Mouse (Mus musculus) c-Kit-positive CD71-positive TER-119-positive erythroid progenitor cells, embryonic 14.5 days (primary cell): Measurements from ENCODE around the gene Ncam1.

Experiments
- DNase-seq: peaks from one replicate; pipeline ENCODE4 v3.0.0-alpha.2; 2013; ENCODE audit warnings: low spot score

The Ncam1 gene

GRCm38 (mm10) chr9:49751466-49751865, 47.3 kb downstream of the Ncam1 start:
- DNase-seq: no peak

- DNase-seq: no peak
Observed at GRCm38 (mm10) chr9:49746176-49746575, 52.5 kb downstream of the Ncam1 start.

GRCm38 (mm10) chr9:49745696-49746095, 53.0 kb downstream of the Ncam1 start:
- no peak for DNase-seq

GRCm38 (mm10) chr9:49744286-49744685, 54.4 kb downstream of the Ncam1 start:
- DNase-seq: no peak

GRCm38 (mm10) chr9:49739935-49740334, 58.8 kb downstream of the Ncam1 start:
- DNase-seq: no peak

- DNase-seq: no peak
Observed at GRCm38 (mm10) chr9:49738546-49738945, 60.2 kb downstream of the Ncam1 start.

- no peak for DNase-seq
Observed at GRCm38 (mm10) chr9:49737166-49737565, 61.6 kb downstream of the Ncam1 start.

- DNase-seq: no peak
Observed at GRCm38 (mm10) chr9:49734348-49735007, 64.2 kb downstream of the Ncam1 start.

GRCm38 (mm10) chr9:49733726-49734125, 65.0 kb downstream of the Ncam1 start:
- DNase-seq: no peak

GRCm38 (mm10) chr9:49729479-49729878, 69.2 kb downstream of the Ncam1 start:
- no peak for DNase-seq

- DNase-seq: no peak
Observed at GRCm38 (mm10) chr9:49728211-49728610, 70.5 kb downstream of the Ncam1 start.

- DNase-seq: no peak
Observed at GRCm38 (mm10) chr9:49722765-49723164, 76.0 kb downstream of the Ncam1 start.

- DNase-seq: no peak
Observed at GRCm38 (mm10) chr9:49715121-49715520, 83.6 kb downstream of the Ncam1 start.

GRCm38 (mm10) chr9:49714091-49714490, 84.6 kb downstream of the Ncam1 start:
- DNase-seq: no peak

- DNase-seq: no peak
Observed at GRCm38 (mm10) chr9:49707646-49708045, 91.1 kb downstream of the Ncam1 start.

GRCm38 (mm10) chr9:49704196-49704967, 94.3 kb downstream of the Ncam1 start:
- no peak for DNase-seq

GRCm38 (mm10) chr9:49695371-49695770, 103.4 kb downstream of the Ncam1 start:
- DNase-seq: no peak

GRCm38 (mm10) chr9:49692791-49693190, 105.9 kb downstream of the Ncam1 start:
- no peak for DNase-seq

GRCm38 (mm10) chr9:49691344-49691743, 107.4 kb downstream of the Ncam1 start:
- no peak for DNase-seq

- DNase-seq: no peak
Observed at GRCm38 (mm10) chr9:49683566-49684273, 115.0 kb downstream of the Ncam1 start.

GRCm38 (mm10) chr9:49681848-49682469, 116.8 kb downstream of the Ncam1 start:
- no peak for DNase-seq

GRCm38 (mm10) chr9:49679270-49679669, 119.5 kb downstream of the Ncam1 start:
- no peak for DNase-seq
